Mouse (Mus musculus) adrenal gland, adult (tissue): ENCODE results near the gene Gtf2a1.
A peak's percentile ranks its signal among the peaks of the same experiment; 100 is the strongest.
"Not testable (repeated sequence)": the region's sequence is repeated elsewhere in the genome, so short reads cannot be mapped to it uniquely, and the experiment has no call there.

ENCODE experiments used
- DNase-seq, 2 experiments: peaks; one replicate each; pipeline ENCODE4 v3.0.0; 2022 to 2023; ENCODE audit warnings: low spot score in 1 of 2; ENCODE audit not compliant: inconsistent age in 2 of 2

The Gtf2a1 gene

DNA sequence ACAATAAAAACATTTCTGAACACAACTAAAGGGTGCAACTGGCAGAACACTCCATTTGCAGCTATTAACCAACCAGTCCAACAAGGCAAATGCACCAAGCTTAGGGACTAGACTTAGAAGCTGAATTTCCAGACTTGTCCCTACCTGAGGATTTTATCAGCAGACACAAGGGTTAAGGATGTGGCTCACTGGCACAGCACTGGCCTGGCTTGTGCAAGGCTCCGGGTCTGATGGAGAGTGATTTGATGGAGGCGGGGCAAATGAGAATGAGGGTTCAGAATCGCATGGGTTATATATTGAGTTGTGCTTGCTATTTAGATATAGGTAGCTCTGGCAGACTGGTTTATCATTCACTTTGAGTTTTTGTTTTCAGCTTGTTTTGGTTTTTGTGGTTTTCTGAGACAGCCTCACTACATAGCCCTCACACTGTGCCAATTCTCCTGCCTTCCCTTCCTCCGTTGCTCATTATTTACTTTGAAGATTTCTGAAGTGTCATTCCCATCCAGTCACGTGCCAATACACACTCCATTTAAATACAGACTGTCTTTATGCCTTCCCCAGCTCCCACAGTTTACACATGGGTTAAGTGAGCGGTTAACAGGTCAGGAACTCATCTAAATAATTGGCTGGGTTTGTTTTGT is 7.8 kb downstream of the Gtf2a1 start:
- no peak for DNase-seq

DNA sequence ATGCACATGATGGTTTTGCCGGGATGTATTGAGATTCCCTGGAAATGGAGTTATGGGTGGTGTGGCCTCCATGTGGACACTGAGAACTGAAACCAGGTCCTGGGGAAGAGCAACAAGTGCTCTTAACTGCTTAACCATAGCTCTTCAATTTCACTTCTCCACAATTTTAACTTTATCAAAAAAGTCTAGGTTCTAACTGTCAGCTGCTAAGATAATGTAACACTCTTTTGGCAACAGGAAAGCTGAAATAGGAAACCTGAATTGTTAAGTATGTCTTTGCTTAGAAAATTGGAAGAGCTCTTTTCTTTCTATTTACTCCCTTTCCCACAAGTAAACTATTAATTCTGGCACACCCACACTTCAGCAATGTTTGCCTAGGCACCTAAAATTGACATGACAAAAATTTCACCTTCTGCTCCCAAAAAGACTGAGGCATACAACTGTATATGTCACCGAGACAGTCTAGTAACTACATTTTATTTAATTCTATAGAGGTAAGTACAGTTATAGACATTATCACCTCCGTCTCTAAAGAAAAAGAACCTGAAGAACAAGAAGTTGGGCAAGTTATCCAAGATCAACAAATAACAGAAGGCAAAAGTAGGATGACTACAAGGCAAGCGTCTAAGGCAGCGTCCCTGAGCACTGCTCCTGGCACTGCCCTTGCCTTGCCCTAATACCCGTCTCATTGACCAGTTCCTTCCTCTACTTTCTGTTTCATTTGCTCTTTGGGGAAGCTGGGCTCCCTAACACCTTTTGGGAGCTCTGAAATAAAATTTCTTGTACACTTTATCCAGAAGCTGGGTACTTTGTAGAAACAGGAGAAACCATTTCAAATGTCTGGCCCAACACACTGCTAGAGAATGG is 8.8 kb downstream of the Gtf2a1 start:
- DNase-seq: peak in 1 of 2 experiments; percentile 45

DNA sequence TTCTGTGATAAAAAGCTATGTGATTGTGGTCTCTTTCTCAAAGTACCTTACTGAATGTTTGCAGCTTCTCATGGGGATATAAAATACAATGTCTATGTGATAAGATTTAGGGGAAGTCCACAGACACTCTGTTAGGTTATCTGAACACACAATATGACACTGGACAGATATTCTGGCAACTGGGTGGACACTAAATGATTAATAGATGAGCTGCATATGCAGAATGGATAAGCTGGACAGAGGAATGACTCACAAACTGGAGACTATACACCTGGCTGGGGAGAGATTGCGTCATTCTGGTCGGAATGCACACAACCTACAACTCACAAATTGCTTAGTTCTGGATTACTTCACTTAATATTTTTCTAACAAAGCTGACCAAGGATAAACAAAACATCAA is 10.6 kb downstream of the Gtf2a1 start:
- no peak for DNase-seq

DNA sequence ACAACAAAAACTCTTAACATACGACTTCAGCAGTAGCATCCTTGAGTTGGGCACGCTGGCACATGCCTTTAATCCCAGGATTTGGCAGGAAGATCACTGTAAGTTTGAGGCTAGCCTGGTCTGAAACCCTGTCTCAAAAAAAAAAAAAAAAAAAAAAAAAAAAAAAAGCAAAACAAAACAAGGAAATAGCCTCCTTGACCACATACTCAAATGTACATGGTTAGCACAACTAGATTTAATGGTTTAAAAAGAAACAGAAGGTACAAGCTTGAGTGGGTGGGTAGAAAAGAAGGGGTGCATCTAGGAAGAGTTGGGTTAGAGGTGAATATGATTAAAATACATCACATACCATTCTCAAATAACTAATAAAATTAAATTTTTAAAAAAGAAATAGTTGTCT is 18.6 kb downstream of the Gtf2a1 start:
- no peak for DNase-seq

- no peak for DNase-seq
Observed at GRCm38 (mm10) chr12:91569255-91569654, 21.0 kb downstream of the Gtf2a1 start.

- DNase-seq: no peak
Observed at GRCm38 (mm10) chr12:91567145-91567544, 23.1 kb downstream of the Gtf2a1 start.

- DNase-seq: not testable (repeated sequence)
Observed at GRCm38 (mm10) chr12:91558152-91558551, 32.1 kb downstream of the Gtf2a1 start.

GRCm38 (mm10) chr12:91557358-91558005 is 32.8 kb downstream of the Gtf2a1 start:
- not testable (repeated sequence) for DNase-seq

DNA sequence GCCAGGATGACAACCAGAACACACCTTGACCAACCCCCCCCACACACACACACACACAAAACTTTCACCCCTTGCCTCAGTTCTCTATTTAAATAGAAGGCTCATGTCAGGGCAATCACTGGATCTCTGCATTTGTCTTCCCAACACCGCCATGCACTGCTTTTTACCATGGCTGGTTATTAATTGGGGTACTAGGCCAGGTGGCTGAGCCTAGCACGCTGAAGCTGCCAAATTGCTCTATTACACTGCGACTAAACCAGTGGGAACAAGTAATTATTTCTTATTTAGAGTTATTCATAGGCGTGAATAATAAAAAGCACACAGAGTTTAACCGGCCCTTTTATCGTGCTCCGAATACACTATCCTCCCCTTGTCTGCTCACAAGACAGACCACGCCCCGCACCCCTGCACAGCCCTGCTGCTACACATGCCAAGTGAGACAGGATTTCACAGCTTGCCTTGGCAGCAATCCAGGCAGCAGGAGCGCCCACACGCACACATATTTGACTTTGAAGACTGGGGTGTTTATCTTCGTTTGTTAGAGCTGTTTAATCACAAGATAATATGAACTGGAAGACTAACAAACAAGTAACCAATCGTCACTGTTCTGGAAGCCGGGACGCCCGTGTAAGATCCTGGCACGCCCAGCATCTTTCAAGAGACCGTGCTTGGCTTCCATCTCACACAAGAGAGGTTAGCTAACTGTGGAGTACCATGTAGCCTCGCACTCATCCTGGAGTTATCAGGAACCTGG is 38.3 kb downstream of the Gtf2a1 start:
- DNase-seq: peak; percentile 8 to 39

GRCm38 (mm10) chr12:91549471-91549870 is 40.8 kb downstream of the Gtf2a1 start:
- no peak for DNase-seq

DNA sequence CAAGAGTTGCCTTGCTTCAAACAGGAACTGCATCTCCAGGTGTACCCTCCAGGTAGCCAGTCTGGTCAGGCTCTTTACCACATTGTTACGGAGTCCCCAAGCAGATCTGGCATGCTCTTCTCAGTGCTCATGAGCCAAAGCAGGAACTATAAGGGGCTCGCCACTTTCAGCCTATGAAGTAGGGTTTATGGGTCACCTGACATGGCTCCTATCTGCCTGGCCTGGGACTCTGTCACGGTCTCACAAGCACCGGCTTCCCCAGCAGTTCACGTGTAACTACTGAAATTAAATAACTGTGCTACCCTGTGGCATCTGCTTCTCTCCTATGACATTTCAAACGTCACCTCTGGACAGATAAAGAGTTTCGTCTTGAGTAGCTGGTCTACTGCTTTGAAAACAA is 50.1 kb downstream of the Gtf2a1 start:
- DNase-seq: no peak

GRCm38 (mm10) chr12:91534514-91534913 is 55.8 kb downstream of the Gtf2a1 start:
- DNase-seq: no peak

GRCm38 (mm10) chr12:91523626-91524025 is 66.7 kb downstream of the Gtf2a1 start:
- no peak for DNase-seq

DNA sequence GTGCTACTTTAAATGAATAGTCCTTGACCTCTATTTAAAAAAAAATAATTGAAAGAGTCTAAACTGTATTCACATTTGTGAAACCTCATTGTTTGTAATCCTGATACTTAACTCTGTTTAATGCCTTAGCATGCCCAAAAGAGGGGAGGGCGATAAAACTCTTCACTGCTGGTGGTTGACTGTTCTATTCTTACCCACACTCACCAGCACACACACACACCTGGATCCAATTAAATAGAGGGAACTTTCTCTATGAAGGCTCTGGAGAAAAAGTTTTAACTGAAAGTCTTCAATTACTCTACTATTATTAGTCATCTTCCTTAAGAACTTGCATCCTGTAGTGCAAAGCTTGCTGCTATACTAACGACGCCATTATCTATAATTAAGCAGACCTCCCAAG is 72.5 kb downstream of the Gtf2a1 start:
- no peak for DNase-seq

GRCm38 (mm10) chr12:91513980-91514379 is 76.3 kb downstream of the Gtf2a1 start:
- DNase-seq: no peak

DNA sequence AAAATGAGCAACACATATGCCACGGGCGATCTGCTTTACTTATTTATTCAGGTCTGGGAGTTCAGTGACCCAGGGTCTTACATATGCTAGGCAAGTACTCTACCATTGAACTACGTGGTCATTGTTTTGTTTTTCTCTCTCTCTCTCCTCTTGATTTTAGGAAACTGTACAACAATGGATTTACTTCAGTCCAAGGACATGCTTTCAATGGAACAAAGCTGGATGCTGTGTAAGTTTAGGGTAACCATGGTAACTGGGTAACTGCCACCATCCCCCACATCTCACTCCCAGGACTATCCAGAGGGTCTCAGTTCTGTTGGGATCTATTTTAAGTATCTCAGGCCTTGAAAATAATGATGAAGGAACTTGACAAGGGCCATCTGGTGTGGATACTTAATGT is 78.5 kb downstream of the Gtf2a1 start:
- DNase-seq: no peak
